Mouse (Mus musculus) left cerebral cortex, adult 8-10 months (tissue): Measurements from ENCODE around the gene Hist1h2bh. TPM values are rescaled to one million over a fixed set of nuclear protein-coding genes. Genes with fewer than 3 reads are reported as not detected.
A peak's percentile ranks its signal among the peaks of the same experiment; 100 is the strongest.

ENCODE experiments used
- DNase-seq, 2 experiments: peaks; one replicate each; pipeline ENCODE4 v3.0.0; 2022; ENCODE audit warnings: low spot score in 2 of 2
- total RNA-seq, 4 experiments: library from RNA; stranded (reverse); gene quantifications; 2 replicates each; pipeline ENCODE4 v1.2.4; 2022

Hist1h2bh gene
- total RNA-seq, 4 experiments from 2014 or later, result 0.84 to 1.6 (median 0.98) TPM

DNA sequence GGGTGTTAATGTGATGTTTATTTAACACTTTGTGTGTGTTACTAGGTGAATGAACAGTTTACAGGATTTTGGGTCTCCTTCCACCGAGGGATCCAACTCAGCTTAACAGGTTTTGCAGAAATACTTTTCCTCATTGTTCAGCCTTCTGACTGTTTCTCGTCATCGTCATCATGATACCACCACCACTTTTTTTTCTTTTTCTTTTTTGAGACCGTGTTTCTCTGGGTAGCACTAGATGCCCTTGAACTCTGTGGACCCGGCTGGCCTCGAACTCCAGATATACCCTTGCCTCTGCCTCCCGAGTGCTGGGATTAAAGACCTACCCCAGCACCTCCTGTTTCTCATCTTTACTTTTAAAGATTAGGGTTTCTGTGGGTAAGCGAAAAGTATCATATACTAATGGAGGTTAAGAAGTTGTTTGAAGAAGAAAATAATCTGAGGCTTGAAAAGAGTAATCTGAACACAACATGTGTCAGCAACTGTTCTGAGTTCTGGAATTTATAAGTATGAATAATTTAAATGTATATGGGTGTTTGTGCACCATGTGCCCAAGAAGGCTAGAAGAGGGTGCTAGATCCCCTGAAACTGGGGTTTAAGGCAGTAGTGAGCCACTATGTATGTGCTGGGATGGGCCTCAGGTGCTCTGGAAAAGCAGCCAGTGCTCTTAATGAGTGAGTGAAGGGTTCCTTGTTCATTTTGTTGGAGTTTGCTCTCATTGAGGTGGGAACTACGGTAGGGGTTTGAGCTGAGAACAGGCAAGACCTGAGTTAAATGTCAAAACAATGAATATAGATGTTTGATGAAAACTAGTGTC, 10.7 kb downstream of the Hist1h2bh start:
- DNase-seq, result no peak

DNA sequence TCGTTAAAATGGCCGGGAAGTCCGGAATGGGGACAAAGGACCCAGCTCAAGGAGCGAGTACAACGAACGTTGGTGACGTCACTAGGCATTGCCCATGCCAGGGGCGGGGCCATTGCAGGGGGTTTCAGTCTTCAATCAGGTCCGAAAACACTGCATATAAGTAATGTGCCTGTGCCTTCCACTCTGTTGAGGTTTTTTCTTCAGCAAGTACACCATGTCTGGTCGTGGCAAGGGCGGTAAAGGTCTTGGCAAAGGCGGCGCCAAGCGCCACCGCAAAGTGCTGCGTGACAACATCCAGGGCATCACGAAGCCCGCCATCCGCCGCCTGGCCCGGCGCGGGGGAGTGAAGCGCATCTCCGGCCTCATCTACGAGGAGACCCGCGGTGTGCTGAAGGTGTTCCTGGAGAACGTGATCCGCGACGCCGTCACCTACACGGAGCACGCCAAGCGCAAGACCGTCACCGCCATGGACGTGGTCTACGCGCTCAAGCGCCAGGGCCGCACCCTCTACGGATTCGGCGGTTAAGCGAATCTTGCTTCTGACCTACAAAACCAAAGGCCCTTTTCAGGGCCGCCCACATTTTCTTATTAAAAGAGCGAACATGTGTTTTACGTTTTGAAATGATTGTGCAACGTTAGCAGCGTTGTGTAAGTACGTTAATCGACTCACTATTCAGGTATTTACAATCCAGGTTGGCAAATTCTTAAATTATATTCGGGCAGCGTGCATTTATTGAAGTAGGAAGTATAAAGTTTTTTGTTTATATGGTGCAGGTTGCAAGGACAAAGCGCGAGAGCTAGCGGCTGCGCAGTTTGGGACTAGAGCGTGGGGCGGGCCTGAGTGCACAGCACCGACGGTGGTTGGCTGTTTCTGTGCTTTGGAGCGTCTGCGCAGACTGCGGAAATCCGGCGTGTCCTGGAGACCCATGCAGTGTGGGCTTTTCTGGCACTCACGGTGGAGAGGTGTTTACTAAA, 12.0 kb downstream of the Hist1h2bh start, which contains the start of gene Hist1h4h:
Gene Hist1h4h (plus strand): TSS at position 150 of the 975 bp plus-strand sequence.
- DNase-seq, result peak; percentile 97 to 98

DNA sequence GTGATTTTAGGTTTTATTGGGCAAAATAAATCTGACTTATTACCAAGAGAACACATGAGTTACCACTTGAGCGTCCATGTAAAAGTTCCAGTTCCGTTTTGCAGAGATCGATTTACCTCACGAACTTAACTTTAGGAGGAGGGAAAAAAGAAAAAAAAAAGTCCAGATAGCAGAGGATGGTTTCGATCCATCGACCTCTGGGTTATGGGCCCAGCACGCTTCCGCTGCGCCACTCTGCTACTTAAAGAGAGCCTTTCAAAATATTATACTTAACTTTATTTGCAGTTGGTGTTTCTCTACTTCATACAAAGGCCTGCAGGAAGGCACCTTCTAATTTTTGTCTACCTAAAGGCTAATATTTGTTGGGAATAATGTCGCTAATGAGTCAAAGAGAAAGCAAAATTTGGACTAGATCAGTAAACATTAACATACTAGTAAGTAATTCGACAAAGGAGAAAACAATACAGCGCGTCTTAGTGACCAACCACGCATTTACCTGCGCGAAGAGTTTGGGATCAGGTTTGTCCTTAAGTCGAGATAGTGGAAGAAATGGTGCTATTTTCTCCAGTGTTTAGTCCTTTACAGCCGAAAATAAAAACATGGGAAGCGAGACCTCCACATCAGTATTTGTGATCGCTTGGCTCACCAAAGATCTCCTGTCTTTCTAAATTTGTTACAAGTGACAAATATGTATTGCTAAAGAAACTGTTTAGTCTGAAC, 12.9 kb downstream of the Hist1h2bh start:
- peak; percentile 36 to 69 for DNase-seq

DNA sequence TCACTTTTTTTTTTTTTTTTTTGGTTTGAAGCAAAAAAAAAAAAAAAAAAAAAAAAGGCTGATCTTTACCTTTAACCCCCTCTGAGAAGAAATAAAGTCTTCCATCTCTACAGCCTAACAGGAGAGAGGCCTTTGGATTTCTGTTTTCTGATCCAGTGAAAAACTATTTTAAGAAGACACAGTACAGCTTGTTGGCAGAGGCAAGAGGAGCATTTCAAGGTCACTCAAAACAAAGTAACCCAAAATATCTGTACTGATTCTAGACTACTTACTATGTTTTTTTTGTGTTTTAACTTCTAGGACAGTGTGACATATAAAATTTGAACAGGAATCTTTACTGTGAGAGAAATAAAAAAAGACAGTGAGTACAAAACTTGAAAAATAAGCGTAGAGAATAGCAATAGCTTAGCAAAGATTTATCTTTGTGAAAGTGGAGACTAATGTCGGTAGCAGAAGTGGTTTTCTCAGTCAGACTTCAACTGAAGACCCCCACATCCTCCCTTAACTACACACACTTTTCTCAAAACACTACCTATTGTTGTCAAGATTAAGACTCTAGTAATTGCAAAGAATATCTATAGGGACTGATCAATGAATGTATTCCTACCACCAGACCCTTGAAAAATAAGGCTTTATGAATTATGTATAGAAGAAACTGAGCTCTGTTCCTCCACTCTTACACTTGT, 13.6 kb downstream of the Hist1h2bh start:
- no peak for DNase-seq

DNA sequence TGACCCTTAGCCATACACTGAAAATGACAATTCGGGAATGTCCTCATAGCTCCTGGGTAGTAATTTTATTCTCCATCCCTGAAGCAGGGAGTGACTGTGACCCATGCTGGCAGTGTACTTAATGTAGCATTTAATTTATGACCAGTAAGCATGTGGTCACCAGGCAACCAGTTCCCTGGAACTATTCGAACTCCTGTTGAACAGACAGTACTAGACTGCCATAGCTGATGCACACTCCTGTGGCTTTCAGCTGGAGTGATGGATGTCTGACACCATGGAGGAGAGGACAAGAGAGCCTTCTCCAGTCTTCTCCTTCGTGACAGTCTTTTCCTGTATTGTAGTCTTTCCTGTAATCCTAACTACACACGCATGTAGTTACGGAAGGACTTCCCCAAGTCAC, 14.2 kb downstream of the Hist1h2bh start:
- no peak for DNase-seq

DNA sequence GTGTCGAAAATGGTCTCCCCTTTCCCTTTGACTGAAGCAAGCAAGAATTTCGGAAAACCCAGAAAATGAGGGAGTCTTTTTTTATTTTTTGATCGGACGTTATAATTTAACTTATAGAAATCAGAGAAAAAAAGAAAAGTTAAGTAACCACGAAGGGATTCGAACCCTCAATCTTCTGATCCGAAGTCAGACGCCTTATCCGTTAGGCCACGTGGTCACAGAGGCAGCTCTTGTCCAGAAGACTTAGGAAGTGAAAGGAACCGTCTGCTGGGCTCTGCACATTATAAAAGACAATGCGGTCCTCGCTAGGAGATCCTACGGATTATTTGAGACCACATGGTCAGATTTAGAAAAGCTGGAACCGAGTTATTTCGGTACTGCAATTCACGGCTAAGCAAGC, 16.9 kb downstream of the Hist1h2bh start:
- peak; percentile 80 to 99 for DNase-seq

DNA sequence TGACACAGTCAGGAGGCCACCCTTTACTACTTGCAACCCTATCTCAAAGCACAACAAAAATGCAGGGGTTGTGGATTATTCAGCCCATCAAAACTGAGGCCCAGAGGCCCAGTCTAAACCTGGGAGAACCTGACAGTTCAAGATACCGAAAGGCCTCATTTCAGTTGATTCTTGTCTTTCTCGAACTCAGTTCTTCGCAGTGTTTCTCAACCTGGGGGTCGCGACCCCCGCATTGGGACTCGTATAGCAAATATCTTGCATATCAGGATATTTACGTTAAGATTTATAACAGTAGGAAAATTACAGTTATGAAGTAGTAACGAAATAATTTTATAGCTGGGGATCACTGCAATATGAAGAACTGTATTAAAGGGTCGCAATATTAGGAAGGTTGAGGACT, 17.3 kb downstream of the Hist1h2bh start:
- no peak for DNase-seq

DNA sequence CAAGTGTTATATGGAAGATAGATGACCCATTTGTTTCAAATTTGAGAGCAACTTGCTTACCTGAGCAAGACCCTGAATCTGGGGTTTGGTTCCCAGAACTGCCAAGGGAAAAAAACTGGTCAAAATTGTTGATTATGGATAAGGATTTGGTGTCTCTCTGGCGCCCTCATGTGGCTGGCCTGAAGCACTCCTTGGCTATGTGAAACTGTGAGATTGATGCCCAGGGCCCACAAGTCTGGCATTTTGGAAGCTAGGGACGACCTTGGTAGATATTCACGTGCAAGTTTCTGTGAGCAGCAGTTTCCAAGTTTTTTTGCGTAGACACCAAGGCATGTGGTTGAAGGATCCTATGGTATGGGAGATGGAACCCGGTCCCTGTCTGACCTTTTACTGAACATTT, 18.5 kb downstream of the Hist1h2bh start:
- DNase-seq, result peak; percentile 35 to 44

DNA sequence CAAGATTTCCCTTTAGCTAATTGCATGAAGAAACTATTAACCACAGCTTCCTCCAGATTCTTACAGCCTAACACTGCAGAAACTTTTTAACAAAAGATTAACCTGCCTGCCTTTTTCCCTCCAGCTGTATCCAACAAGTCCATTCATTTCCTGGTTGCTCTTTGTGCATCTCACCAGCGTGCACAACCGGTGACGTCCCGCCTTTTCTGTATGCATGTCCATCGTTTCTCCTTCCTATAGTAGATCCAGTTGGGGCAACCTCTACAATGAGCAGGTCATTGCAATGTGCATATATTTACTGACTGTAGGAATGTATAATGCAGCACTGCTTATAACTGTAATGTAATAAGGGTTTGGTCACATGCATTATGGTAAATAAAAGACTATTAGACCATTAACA, 19.2 kb downstream of the Hist1h2bh start:
- no peak for DNase-seq

DNA sequence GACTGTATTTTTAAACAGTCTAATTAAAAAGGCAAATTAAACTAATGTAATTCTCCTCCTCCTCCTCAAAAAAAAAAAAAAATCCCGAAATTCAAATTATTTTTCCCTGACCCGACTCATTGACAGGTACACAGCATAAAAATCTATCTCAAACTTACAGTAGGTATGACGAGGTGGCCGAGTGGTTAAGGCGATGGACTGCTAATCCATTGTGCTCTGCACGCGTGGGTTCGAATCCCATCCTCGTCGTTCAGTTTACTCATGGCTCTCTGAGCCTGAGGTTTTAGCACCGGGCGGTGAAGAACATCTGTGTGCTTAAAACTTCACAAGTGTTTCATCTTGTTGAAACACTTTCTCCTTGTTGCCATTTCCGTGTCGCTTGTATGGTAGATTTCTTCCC, 21.5 kb downstream of the Hist1h2bh start:
- peak; percentile 58 to 87 for DNase-seq

DNA sequence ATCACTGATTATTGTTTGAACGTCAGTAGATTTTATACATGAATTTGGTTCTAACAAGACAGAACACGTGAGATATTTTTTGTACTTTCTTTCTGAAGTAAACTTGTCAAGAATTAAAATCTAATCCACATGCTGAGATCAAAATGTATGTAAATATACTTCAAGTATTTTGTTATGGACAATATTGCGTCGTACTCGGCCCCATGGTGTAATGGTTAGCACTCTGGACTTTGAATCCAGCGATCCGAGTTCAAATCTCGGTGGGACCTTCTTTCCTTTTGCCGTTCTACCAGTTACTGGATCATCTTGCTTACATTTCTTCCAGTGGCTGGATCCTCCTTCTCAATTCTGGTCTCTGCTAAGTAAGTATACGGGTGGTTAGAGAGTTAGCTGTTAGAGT, 23.8 kb downstream of the Hist1h2bh start:
- peak; percentile 63 to 86 for DNase-seq

DNA sequence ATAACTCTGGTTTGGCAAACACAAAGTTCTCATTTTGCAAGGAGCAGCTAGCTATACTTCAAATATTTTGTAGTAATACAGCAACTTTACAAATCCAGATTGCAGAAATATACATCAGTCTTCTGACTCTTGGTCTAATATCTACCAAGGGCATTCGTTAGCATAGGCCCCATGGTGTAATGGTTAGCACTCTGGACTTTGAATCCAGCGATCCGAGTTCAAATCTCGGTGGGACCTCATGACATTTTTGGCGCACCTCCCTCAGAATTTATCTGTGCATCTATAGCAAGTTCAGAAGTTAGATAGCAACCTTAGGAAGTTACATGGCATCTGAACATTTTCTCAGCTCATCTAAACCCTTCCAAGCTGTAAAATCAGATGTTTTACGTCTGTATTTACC, 24.3 kb downstream of the Hist1h2bh start:
- DNase-seq, result peak; percentile 51 to 81

DNA sequence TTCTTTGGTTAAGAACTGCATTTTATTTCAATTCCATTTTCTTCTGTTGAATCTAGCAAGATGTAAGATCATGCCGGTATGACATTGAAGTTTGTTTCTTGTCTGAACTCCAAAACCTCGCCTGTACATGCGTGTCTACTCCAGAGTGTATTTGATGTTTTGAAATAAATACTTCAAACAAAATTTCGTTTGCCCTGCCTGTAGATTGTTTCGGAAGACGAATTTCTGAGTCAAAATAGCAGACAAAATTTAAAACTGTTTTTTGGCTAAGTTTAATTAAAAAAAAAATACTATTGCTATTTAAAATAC, 24.9 kb downstream of the Hist1h2bh start:
- DNase-seq, result no peak

DNA sequence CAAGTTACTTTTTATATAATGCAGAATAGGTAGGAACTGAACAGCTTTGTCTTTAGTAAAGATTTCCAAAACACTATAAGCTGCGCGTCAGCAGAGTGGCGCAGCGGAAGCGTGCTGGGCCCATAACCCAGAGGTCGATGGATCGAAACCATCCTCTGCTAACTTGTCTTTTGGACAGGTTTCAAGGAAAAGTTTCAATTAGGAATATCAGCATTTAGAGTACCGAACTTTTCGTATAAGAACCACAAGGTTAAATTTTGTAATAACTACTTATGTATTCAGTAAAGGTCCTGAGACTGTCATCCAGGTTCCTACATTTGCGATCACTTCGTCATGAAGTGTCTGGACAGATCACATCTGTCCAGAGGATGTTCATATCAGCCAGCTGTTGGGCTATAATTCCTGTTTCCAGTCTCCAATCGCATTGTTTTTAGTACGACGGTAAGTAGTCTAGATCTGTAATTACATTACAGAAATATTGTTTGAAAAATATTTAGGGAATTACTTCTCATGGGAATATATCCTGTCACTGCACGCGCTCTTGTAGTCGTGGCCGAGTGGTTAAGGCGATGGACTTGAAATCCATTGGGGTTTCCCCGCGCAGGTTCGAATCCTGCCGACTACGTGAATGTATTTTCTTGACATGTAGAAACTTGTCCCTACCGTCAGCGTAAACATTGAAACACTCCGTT, 25.4 kb downstream of the Hist1h2bh start:
- peak; percentile 77 to 98 for DNase-seq

DNA sequence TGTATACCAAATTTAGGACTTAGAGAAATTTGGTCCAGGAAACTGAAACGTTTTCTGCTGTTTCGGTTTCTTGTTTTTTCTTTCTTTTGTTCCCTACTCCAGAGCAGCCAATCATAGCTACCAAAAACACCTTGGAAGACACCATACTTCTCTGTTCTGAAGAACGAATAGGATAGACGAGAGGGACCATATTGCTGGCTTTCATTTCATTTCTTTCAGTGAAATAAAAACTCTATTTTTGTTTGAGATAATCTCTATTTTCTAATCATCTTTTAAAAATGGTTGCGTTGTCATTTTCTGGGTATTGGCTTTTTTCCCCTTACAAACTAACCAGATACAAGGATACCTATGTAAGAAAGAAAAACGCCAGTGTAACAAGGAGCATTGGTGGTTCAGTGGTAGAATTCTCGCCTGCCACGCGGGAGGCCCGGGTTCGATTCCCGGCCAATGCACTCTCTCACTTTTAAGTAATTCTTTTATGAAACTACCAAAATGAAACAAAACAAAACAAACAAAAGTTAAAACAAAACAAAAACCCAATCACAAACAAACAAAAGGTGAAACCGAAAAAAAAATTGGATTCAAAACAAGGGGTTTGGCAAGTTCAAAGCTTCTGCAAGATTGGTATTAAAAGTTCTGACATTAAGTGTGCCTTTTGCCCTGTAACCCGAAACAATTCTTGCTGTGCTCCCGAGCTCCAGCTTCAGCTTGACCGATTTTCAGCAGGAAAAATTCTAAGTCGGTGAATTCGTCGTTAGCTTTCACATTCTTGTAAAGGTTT, 26.2 kb downstream of the Hist1h2bh start:
- peak in 1 of 2 experiments; percentile 80 for DNase-seq

DNA sequence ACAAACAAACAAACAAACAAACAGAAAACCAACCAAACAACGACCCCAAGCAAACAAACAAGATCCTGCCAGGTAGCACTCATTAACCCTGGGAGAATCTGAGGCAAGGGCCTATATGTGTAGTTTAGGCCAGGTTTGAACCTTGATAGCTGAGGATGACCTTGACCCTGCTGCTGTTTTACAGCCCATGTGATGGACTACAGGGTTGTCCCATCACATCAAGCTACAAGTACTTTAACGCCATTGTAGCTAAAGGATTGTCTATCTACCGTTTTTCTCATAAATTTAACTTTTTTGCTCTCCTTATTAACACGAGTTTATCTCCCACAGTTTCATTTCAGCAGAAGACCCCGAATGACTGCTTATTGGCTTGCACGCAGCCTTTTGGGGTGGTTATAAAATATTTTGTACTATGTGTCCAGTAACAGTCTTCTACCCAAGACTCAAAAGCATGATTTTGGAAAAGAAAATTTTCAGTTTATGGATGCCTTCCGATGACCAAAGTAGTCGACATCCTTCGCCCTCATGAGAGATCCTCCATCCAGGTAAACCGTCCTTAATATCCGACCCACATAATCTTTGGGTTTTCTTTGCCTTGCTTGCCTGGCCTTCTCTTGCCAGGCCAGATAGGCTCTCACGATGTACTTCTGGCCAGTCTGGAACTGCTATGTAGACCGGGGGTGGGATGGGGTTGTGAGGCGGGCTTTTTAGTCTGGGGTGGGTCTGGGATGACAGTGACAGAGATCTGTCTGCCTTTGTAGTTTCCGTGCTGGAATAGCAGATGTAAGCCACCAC, 27.2 kb downstream of the Hist1h2bh start:
- DNase-seq, result no peak

DNA sequence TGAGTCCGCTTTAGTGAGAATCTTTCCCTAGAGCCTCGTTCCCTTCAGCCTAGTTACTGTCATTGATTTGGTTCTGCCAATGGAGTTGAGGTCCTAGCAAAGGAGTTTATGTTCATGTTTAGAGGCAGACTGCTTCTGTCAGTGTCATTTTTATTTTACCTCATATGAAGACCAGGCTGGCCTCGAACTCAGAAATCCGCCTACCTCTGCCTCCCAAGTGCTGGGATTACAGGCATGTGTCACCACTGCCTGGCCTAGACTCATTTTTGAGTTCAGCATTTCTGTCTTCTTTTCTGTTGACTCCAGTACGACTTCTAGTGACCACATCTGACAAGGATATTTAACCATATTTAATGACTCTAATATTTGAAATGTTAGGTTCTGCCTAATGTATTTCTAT, 27.9 kb downstream of the Hist1h2bh start:
- DNase-seq, result no peak

DNA sequence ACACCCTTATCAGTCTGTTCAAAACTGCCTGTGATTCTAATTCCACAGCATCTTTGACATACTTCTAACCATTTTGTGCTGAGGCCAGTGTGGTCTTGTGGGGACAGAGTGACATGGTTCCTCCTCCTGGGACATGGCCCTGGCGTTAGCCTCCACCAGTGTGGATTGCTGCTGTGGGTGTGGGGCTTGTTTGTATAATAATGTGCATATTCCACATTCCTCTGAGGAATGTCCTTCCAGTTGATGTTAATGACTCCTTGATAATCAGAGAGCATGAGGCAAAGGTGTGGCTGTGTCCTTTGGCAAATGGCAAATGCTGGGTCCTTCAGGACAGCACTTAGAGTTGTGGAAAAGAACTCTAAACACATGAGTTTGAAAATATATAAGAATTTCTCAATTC, 29.7 kb downstream of the Hist1h2bh start:
- no peak for DNase-seq

DNA sequence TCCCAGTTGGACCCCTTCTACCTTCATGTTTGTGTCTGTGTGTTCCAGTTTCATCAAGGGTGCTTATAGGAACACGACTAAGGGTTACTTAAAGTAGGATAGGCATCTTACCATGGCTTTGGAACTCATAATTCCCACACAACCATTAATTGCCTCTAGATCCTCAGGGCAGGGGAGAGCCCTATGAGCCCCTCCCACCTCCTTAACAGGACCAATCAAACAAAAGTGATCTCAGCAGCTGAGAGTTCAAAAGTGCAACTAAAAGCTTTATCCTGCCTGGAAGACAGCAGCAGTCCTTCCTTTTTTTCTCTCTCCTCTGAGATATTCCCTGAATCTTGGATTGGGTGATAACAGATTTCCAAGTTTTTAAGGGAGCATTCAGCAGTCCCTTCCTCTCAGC, 33.1 kb downstream of the Hist1h2bh start:
- no peak for DNase-seq
